Mouse (Mus musculus) midbrain, embryonic 10.5 days (tissue): ENCODE data around the gene Pi4k2a. TPM values are rescaled to one million over a fixed set of nuclear protein-coding genes. Genes with fewer than 3 reads are reported as not detected.
A peak's percentile ranks its signal among the peaks of the same experiment; 100 is the strongest.

ENCODE experiments used
- DNase-seq: peaks from one replicate; pipeline ENCODE4 v3.0.0-alpha.2; 2017; ENCODE audit warnings: low spot score
- H3K27ac ChIP-seq: fragments of 300-500 bp; sonication (generic); replicated peaks from 2 replicates; pipeline ENCODE4 v1.5.1; 2016; ENCODE audit warnings: mild to moderate bottlenecking
- H3K27me3 ChIP-seq: fragments of 300-500 bp; sonication (generic); 2 replicates; pipeline ENCODE4 v1.6.1; 2016; ENCODE audit warnings: low read depth, mild to moderate bottlenecking; ENCODE audit not compliant: poor library complexity, severe bottlenecking
- H3K36me3 ChIP-seq: fragments of 300-500 bp; sonication (generic); 2 replicates; pipeline ENCODE4 v1.6.1; 2016; ENCODE audit warnings: mild to moderate bottlenecking, moderate library complexity
- H3K4me1 ChIP-seq: fragments of 300-500 bp; sonication (generic); 2 replicates; pipeline ENCODE4 v1.6.1; 2016
- H3K4me3 ChIP-seq: fragments of 300-500 bp; sonication (generic); 2 replicates; pipeline ENCODE4 v1.5.1; 2016; ENCODE audit warnings: mild to moderate bottlenecking, moderate library complexity
- H3K9me3 ChIP-seq: fragments of 300-500 bp; sonication (generic); replicated peaks from 2 replicates; pipeline ENCODE4 v1.6.1; 2016; ENCODE audit warnings: mild to moderate bottlenecking
- WGBS: fragments of 180-500 bp; shearing (Covaris S2); methylation state at CpG from one replicate; pipeline ENCODE4 v1.1.7; 2016; 5-methylcytosine and 5-hydroxymethylcytosine counted together
- polyA plus RNA-seq: library from polyadenylated mRNA; unstranded; fragments of >200 nt; fragmentation: Nextera tagmentation; extraction: Ambion mirVana; gene quantifications from 2 replicates; pipeline ENCODE4 v1.2.1, GENCODE M21; 2016

The Pi4k2a gene
- polyA plus RNA-seq, 1 experiment from 2014 or later = 23.3 TPM

DNA sequence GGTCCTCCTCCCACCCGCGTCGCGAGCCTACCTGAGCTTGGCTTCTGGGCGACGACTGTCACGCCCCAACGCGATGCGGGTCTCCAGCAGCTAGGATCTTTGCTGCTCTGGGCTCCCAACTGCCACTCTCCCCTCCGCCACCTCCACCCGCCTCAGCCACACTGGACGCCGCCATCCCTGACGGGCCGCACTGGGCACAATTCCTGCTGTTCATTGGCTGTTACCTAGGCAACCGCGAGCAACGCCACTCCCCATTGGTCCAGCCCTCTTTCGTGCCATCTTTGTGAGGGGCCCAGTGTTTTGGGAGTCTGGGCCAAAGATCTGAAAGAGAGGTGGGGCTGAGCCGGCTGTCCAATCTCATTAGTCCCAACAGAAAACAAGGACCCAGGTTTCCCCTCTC, 4.1 kb upstream of the Pi4k2a start, which contains the start of gene Morn4:
Gene Morn4 (minus strand): TSS at position 192 of the 400 bp plus-strand sequence.
- Histone ChIP-seq H3K36me3 (no peaks in the 10 kb centered on the region), H3K4me1 (peaks cover 30% of the 10 kb centered on the region), H3K27me3 (no peaks in the 10 kb centered on the region), H3K27ac (peak within 1 kb of the TSS; percentile 91), H3K4me3 (peak within 1 kb of the TSS; percentile 90), H3K9me3 (no peaks in the 10 kb centered on the region)
- WGBS = 1% methylated on average over 21 of the region's 21 CpGs
- peak; percentile 95 for DNase-seq

DNA sequence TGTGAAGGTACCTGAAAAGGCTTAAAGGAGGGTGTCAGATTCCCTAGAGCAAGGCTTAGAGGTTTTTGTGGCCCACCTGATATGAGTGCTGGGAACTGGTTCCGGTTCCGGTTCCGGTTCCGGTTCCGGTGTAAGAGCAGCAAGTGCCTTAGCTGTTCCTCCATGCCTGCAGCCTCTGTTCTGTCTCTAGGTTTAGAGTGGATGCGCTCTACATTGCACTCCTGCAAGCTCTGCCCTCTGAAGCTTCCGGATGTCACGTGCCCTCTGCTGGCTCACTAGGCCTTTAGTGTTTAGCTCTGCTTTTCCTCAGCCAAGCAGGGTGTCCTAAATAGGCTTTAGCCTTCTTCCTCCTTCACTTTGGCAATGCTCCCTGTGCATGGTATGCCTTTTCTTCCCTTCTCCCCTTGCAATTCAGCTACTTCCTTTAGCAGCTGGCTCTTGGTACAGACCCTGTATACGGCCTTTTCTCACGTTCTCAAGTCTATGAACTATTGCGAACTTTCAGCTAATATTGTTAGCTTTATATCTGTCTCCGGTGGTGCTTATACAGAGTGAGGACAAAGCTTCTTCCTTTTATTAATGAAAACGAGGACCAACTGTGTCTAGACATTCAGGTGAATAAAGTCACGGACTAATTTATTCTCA, 1.0 kb upstream of the Pi4k2a start:
- Histone ChIP-seq H3K27ac (peak overlapping the region; percentile 92), H3K4me1 (peaks cover 43% of the 10 kb centered on the region), H3K36me3 (peaks cover 14% of the 10 kb centered on the region), H3K9me3 (no peaks in the 10 kb centered on the region), H3K4me3 (peak overlapping the region; percentile 95), H3K27me3 (no peaks in the 10 kb centered on the region)
- peak; percentile 57 for DNase-seq
- 22% methylated on average over 14 of the region's 14 CpGs for WGBS

DNA sequence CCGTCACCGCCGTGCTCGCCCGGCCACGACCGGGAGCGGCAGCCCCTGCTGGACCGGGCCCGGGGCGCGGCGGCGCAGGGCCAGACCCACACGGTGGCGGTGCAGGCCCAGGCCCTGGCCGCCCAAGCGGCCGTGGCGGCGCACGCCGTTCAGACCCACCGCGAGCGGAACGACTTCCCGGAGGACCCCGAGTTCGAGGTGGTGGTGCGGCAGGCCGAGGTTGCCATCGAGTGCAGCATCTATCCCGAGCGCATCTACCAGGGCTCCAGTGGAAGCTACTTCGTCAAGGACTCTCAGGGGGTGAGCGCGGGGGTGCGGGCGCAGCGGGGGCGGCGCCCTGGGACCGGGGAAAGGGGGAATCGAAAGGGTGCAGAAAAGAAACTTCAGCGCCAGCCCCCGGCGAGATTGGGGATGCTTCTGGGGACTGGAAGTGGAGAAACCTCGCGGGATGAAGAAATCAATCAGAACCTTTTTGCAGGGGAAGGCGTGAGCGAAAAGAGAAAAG, 419 bp downstream of the Pi4k2a start:
- WGBS = under 1% methylated on average over 52 of the region's 52 CpGs
- DNase-seq = no peak
- Histone ChIP-seq H3K4me3 (peak overlapping the region; percentile 95), H3K36me3 (peaks cover 26% of the 10 kb centered on the region), H3K27me3 (no peaks in the 10 kb centered on the region), H3K27ac (peak overlapping the region; percentile 92), H3K4me1 (peaks cover 38% of the 10 kb centered on the region), H3K9me3 (no peaks in the 10 kb centered on the region)

DNA sequence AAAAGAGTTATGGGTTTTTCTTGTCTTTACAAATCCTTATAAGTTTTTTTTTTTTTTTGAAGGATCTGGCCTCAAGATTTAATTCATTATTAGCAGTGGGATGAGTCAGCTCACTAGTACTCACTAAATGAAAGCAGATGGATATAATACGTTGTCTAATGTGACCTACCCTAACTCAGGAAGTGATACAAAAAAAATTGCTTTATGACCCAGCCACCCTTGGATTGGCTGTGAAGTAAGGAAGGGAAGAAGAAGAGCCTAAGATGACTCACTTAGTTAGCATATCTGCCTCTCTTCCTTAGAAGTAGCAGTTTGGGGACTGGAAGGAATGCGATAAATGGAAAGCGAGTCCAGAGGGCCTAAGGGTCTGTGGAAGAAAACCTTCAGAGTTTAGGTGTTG, 9.1 kb downstream of the Pi4k2a start:
- Histone ChIP-seq H3K36me3 (peaks cover 59% of the 10 kb centered on the region), H3K27me3 (no peaks in the 10 kb centered on the region), H3K4me3 (no peak overlapping the region), H3K27ac (no peak overlapping the region), H3K4me1 (no peaks in the 10 kb centered on the region), H3K9me3 (no peaks in the 10 kb centered on the region)
- no peak for DNase-seq
- WGBS = 88% methylated on average over 3 of the region's 3 CpGs

DNA sequence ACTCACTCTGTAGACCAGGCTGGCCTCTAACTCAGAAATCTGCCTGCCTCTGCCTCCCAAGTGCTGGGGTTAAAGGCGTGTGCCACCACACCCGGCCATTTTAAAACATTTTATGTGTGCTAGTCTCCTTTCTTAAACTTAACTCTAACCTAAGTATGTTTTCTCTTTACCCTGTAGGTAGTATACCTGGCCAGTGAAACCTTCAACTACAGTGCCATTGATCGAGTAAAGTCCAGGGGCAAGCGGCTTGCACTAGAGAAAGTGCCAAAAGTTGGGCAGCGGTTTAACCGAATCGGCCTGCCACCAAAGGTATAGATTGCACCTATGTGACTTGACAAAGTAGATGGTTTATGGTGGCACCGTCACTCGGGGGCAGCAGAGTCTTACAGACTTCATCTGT, 14.4 kb downstream of the Pi4k2a start:
- 96% methylated on average over 9 of the region's 9 CpGs for WGBS
- peaks cover 67% of the 10 kb centered on the region for H3K36me3 ChIP-seq

DNA sequence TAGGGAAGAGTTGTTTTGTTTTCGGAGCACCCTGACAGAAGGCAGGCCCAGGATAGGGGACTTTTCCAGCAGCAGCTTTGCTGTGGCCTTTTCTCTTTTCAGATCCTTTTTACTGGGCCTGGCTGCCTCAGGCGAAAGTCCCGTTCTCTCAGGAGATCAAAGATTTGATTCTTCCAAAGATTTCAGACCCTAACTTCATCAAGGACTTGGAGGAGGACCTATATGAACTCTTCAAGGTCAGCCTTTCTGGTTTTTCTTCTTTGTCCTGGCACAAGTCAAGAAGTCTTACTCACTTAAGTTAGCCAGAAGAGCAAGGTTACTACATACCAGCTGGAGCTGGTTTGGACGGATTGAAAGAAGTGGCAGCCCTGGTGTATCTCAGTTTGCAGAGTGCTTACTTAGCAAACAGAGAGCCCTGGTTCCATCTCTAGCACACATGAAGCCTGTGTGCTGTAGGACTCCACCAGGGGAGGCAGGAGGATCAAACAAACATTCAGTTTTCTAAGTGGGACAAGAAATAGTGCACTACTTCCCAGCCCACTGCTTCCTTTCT, 25.6 kb downstream of the Pi4k2a start:
- Histone ChIP-seq H3K4me3 (no peak overlapping the region), H3K27ac (no peak overlapping the region), H3K27me3 (no peaks in the 10 kb centered on the region), H3K9me3 (no peaks in the 10 kb centered on the region), H3K4me1 (no peaks in the 10 kb centered on the region), H3K36me3 (peaks cover 84% of the 10 kb centered on the region)
- no peak for DNase-seq
- 92% methylated on average over 4 of the region's 4 CpGs for WGBS

More for the DNA sequence above, 14.4 kb downstream of the Pi4k2a start:
- H3K27me3 ChIP-seq = no peaks in the 10 kb centered on the region
- no peak overlapping the region for H3K27ac ChIP-seq
- no peaks in the 10 kb centered on the region for H3K9me3 ChIP-seq
- DNase-seq = no peak
- H3K4me1 ChIP-seq = no peaks in the 10 kb centered on the region
- no peak overlapping the region for H3K4me3 ChIP-seq

DNA sequence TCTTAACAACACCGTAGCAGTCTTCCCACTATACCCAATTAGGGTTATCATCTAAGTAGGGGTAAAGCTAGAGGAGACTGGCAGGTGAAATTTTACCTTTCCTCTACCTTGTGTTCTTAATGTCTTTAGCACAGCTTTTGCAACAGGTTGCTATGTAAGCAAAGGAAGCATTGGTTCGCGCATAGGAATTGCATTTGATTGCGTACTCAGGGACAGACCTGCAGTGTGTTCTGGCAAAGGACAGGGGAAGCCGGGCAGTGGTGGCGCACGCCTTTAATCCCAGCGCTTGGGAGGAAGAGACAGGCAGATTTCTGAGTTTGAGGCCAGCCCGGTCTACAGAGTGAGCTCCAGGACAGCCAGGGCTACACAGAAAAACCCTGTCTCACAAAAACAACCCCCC, 27.9 kb downstream of the Pi4k2a start:
- Histone ChIP-seq H3K9me3 (no peaks in the 10 kb centered on the region), H3K4me1 (no peaks in the 10 kb centered on the region), H3K27ac (no peak overlapping the region), H3K36me3 (peaks cover 96% of the 10 kb centered on the region), H3K27me3 (no peaks in the 10 kb centered on the region), H3K4me3 (no peak overlapping the region)
- WGBS = 93% methylated on average over 9 of the region's 9 CpGs
- no peak for DNase-seq

DNA sequence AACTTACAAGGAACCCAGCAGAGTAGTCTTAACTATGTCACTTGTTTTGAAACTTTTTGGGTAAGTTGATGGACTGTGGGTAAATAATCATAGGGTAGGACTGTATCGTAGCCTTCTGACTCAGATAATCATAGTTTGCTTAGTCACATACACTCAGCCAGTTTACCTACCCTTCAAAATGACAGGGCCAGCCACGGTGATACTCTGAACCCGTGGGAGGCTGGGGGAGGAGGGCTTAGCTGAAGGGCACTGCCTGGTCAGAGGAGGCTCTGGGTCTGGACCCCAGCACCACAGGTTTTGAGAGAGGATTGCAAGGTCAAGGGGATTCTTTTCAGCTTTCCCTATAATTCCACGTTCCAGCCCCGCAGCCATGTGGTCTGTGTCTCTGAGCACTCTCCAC, 28.3 kb downstream of the Pi4k2a start:
- H3K4me1 ChIP-seq = no peaks in the 10 kb centered on the region
- H3K27ac ChIP-seq = no peak overlapping the region
- H3K27me3 ChIP-seq = no peaks in the 10 kb centered on the region
- 89% methylated on average over 5 of the region's 5 CpGs for WGBS
- H3K9me3 ChIP-seq = no peaks in the 10 kb centered on the region
- no peak for DNase-seq
- no peak overlapping the region for H3K4me3 ChIP-seq
- H3K36me3 ChIP-seq = peaks cover 96% of the 10 kb centered on the region

DNA sequence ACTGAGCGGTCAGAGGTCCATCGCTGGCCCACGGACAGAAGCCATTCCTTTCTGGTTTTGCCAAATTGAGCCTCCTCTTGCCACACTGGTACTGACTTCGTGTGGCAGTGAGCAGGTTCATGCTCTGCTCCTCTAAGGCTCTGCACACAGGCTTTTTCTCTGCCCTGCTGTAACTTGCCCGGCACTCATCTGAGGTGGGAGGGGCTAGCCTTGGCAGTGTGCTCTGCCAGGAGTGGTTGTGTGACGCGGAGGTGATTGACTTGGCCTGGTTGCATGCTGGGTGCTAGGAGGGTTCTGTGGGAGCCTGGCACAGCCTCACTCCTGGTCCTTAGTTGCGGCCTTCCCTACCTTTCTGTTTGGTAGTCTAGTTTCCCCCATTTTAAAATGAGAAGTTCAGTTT, 30.2 kb downstream of the Pi4k2a start:
- no peaks in the 10 kb centered on the region for H3K4me1 ChIP-seq
- 95% methylated on average over 8 of the region's 8 CpGs for WGBS

DNA sequence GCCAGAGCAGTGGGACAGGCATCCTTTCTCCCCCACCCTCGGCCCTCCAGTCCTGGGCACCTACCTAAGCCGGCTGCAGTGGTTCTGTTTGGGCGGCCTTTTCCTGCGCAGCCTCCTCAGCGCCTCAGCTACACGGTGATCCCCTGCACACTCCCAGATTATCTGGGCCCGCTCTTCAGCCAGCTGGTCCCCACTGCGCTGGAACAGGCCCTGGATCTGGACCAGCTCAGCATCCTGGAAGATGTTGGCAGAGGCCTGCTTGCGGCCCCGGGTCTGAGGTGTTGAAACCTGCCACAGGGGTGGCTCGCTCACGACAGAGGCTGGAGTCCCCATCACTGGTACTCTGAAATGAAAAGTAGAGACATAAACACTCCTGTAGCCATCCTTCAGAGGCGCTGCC, 34.4 kb downstream of the Pi4k2a start:
- no peak overlapping the region for H3K27ac ChIP-seq
- H3K4me1 ChIP-seq = peaks cover 18% of the 10 kb centered on the region
- H3K36me3 ChIP-seq = peaks cover 53% of the 10 kb centered on the region
- no peak for DNase-seq
- no peaks in the 10 kb centered on the region for H3K9me3 ChIP-seq
- H3K4me3 ChIP-seq = no peak overlapping the region
- peaks cover 20% of the 10 kb centered on the region for H3K27me3 ChIP-seq
- 87% methylated on average over 13 of the region's 13 CpGs for whole genome bisulfite sequencing

More for the DNA sequence above, 30.2 kb downstream of the Pi4k2a start:
- Histone ChIP-seq H3K9me3 (no peaks in the 10 kb centered on the region), H3K4me3 (no peak overlapping the region), H3K27me3 (no peaks in the 10 kb centered on the region), H3K27ac (no peak overlapping the region), H3K36me3 (peaks cover 94% of the 10 kb centered on the region)
- DNase-seq = no peak

DNA sequence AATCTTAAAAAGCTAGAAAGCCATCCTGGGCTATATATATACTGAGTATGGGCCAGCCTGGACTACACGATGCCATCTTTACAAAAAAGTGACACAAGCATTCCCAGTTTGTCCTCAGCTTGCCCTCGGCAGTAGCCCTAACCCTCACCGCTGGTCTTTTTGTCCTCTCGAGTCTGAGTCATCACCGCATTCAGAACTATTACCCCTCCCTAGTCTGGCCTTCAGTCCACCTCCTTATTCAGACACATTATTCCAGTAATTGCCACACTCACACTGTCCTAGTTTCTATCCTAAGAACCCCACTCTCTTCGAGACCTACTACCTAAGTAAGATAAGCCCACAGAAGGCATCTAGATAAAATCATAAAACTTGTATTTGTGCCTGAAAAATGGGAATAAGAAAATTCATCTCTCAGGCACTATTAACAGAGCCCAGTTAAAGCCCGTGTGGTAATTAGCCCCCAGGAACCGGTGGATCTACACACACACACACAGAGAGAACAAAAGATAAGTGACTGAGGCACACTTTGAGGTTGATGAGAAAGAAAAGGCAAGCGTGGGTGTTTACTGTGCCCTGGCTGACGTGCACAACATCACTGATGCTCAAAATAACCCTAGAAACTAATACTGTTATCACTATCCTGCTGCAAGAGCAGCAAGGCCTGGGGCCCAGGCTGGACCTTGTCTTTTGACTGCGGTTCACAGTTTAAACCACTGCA, 35.4 kb downstream of the Pi4k2a start:
- Histone ChIP-seq H3K36me3 (peaks cover 43% of the 10 kb centered on the region), H3K4me1 (peaks cover 25% of the 10 kb centered on the region), H3K4me3 (no peak overlapping the region), H3K27me3 (peaks cover 30% of the 10 kb centered on the region), H3K9me3 (no peaks in the 10 kb centered on the region), H3K27ac (no peak overlapping the region)
- no peak for DNase-seq
- WGBS = 87% methylated on average over 11 of the region's 11 CpGs

DNA sequence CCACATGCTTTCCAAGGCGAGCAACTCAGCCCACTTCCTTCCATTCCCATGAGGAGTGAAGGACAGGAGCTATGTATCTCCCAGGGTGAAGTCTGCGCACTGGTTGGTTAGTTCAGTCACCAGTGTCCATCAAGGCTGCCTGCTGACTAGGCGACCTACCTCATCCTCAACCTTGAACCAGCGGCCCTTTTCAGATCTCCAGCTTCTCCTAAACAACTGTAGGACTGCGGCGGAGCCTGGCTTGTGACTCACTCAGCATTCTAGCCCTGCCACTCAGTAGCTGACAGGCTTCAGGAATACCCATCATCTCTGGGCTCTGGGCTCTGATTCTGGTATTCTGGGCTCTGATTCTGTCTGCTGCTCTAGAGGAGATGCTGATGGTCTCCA, 35.9 kb downstream of the Pi4k2a start:
- H3K36me3 ChIP-seq = peaks cover 38% of the 10 kb centered on the region
- no peak overlapping the region for H3K27ac ChIP-seq
- DNase-seq = no peak
- H3K4me1 ChIP-seq = peaks cover 28% of the 10 kb centered on the region
- no peaks in the 10 kb centered on the region for H3K9me3 ChIP-seq
- no peak overlapping the region for H3K4me3 ChIP-seq
- WGBS = 95% methylated on average over 6 of the region's 6 CpGs
- peaks cover 30% of the 10 kb centered on the region for H3K27me3 ChIP-seq

DNA sequence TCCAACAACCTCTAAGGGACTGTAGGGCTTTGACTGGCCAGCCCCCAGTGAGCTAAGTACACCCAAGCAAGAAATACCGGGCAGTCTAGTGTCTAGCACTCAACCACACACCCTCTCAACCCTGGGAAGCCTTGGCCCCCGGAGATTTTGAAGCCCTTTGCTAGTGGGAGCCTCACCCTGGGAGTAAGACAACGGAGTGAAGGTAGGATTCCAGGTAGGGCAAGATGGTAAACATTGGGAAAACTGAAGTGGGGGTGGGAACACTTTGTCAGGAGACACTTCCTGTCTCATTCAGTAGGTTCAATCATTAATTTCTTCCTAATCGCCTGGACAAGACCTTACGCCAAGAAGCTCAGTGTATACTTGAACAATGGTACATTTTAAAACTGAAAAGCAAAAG, 36.8 kb downstream of the Pi4k2a start:
- Histone ChIP-seq H3K27ac (no peak overlapping the region), H3K27me3 (peaks cover 30% of the 10 kb centered on the region), H3K4me1 (peaks cover 28% of the 10 kb centered on the region), H3K4me3 (no peak overlapping the region), H3K36me3 (peaks cover 30% of the 10 kb centered on the region), H3K9me3 (no peaks in the 10 kb centered on the region)
- DNase-seq = no peak
- WGBS = 91% methylated on average over 5 of the region's 5 CpGs
